ENCODE assay signal across 38 mouse cellular contexts in the genomic region with DNA sequence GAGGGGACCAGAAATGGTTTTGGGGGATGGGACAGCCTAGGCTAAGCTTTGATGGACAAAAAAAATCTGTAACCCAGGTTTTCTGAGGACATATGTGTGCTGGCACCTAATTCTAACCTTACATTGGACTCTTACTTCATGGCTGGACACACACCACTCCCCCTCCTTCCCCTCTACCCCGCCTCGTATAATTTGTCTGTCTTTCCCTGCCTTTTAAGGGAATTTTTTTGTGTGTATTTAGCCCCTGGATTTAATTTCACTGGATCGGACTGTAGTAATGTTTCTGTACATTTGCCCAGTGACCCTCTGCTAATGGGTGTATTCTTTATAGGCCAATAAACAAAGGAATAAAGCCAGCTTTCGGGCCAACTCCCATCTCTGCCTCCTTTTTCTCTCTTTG. TPM values are rescaled to one million over a fixed set of nuclear protein-coding genes. Genes with fewer than 3 reads are reported as not detected.
"Had no signal": no experiment of that assay in that cellular context is flagged by ENCODE, and none has a peak within 500 bp of the region (broad histone marks: within the 10 kb centered on the region; RNA-seq: fewer than 3 reads in every experiment).

No protein-coding gene starts in this region.

- H3K4me2 ChIP-seq: forebrain, embryonic 15.5 days; heart, embryonic 12.5 days; hindbrain, embryonic 13.5 days; hindbrain, embryonic 15.5 days; limb, embryonic 13.5 days; limb, embryonic 15.5 days had no signal

- ATAC-seq: forebrain, embryonic 15.5 days; forebrain, postnatal 0 days; hindbrain, postnatal 0 days; intestine, embryonic 16.5 days had no signal

- H3K4me1 ChIP-seq: forebrain, embryonic 15.5 days; heart, embryonic 10.5 days; hindbrain, embryonic 13.5 days; hindbrain, embryonic 15.5 days had no signal

- H3K36me3 ChIP-seq: forebrain, embryonic 15.5 days; heart, embryonic 10.5 days; heart, embryonic 12.5 days; hindbrain, embryonic 13.5 days; hindbrain, embryonic 15.5 days; limb, embryonic 13.5 days; limb, embryonic 15.5 days had no signal

- H3K9me3 ChIP-seq: forebrain, embryonic 15.5 days; heart, embryonic 10.5 days; heart, embryonic 12.5 days; hindbrain, embryonic 13.5 days; hindbrain, embryonic 15.5 days; limb, embryonic 13.5 days; limb, embryonic 15.5 days had no signal

- H3K4me3 ChIP-seq: forebrain, embryonic 15.5 days; heart, embryonic 10.5 days; heart, embryonic 12.5 days; hindbrain, embryonic 13.5 days; hindbrain, embryonic 15.5 days; limb, embryonic 13.5 days; limb, embryonic 15.5 days had no signal

- H3K27me3 ChIP-seq: forebrain, embryonic 15.5 days; heart, embryonic 12.5 days; hindbrain, embryonic 13.5 days; hindbrain, embryonic 15.5 days; limb, embryonic 13.5 days; limb, embryonic 15.5 days had no signal

- DNase-seq: forebrain, postnatal 0 days; gastrocnemius, postnatal 10 days; gastrocnemius, postnatal 36 days; heart, adult 18-20 months; heart, postnatal 10 days; heart, postnatal 36 days; kidney, adult 11 months; kidney, adult 9 months; kidney, postnatal 14 days; kidney, postnatal 36 days; layer of hippocampus, adult 9-11 months; layer of hippocampus, postnatal 36 days; left cerebral cortex, postnatal 4 days had no signal

- H3K9ac ChIP-seq: forebrain, embryonic 15.5 days; forebrain, postnatal 0 days; heart, embryonic 12.5 days; hindbrain, embryonic 13.5 days; hindbrain, embryonic 15.5 days; limb, embryonic 13.5 days; limb, embryonic 15.5 days had no signal

- H3K27ac ChIP-seq: forebrain, embryonic 15.5 days; heart, embryonic 10.5 days; hindbrain, embryonic 13.5 days; hindbrain, embryonic 15.5 days; hindbrain, postnatal 0 days; kidney, postnatal 0 days; limb, embryonic 13.5 days; limb, embryonic 15.5 days had no signal

RNA-seq across cellular contexts. Expression of gene Mfap5, which starts 0.6 kb away (rescaled TPM):
- total RNA-seq: hematopoietic stem cell, adult 5-6 weeks; layer of hippocampus, adult 18-20 months; layer of hippocampus, postnatal 36 days had no signal
- polyA plus RNA-seq: liver, adult 2 months had no signal

RNA-seq across cellular contexts. Expression of gene Rimklb, which starts 6.5 kb away (rescaled TPM):
- total RNA-seq: hematopoietic stem cell, adult 5-6 weeks; liver, adult 2 months had no signal
- polyA plus RNA-seq: liver, adult 2 months had no signal

RNA-seq across cellular contexts. Expression of gene Aicda, which starts 48.6 kb away (rescaled TPM):
- total RNA-seq: gastrocnemius, adult 18-20 months; gastrocnemius, postnatal 10 days; gastrocnemius, postnatal 36 days; heart, adult 18-20 months; heart, adult 8-10 months; heart, postnatal 10 days; heart, postnatal 36 days; hematopoietic stem cell, adult 5-6 weeks; layer of hippocampus, adult 18-20 months; layer of hippocampus, adult 8-10 months; layer of hippocampus, postnatal 14 days; layer of hippocampus, postnatal 36 days; left cerebral cortex, adult 18-20 months; left cerebral cortex, adult 8-10 months; left cerebral cortex, postnatal 10 days; left cerebral cortex, postnatal 25 days; liver, adult 2 months had no signal
- polyA plus RNA-seq: gonadal fat pad, adult 2 months; heart, embryonic 10.5 days; heart, embryonic 12.5 days; heart, embryonic 14.5 days; heart, embryonic 16.5 days; hindbrain, embryonic 11.5 days; intestine, embryonic 16.5 days; kidney, postnatal 0 days; liver, adult 2 months had no signal
